Comparison of ENCODE assay signal across 8 mouse cellular contexts in genomic region chr1:158547592-158548211, GRCm38 (mm10).
DNase-seq lines count a peak whose midpoint lies in the region; ATAC-seq and TF ChIP-seq lines count a peak whose summit lies in the region.

No protein-coding gene starts in this region.

- no peaks in the 10 kb centered on the region for H3K36me3 ChIP-seq in midbrain, postnatal 0 days (ENCODE audit: insufficient read depth, low read length)
- no peaks in the 10 kb centered on the region for H3K36me3 ChIP-seq in intestine, embryonic 15.5 days

- H3K4me2 ChIP-seq in midbrain, postnatal 0 days (ENCODE audit: low read depth, low read length, poor library complexity, severe bottlenecking), result no peak overlapping the region
- no peak overlapping the region for H3K4me2 ChIP-seq in intestine, embryonic 15.5 days (replicated peaks)

- H3K9me3 ChIP-seq in midbrain, postnatal 0 days (ENCODE audit: low read length), result no peaks in the 10 kb centered on the region
- no peaks in the 10 kb centered on the region for H3K9me3 ChIP-seq in intestine, embryonic 15.5 days

- no peaks in the 10 kb centered on the region for H3K4me1 ChIP-seq in midbrain, postnatal 0 days (ENCODE audit: insufficient read depth, low read length)
- H3K4me1 ChIP-seq in intestine, embryonic 15.5 days (replicated peaks), result no peaks in the 10 kb centered on the region

- H3K27ac ChIP-seq in midbrain, postnatal 0 days (ENCODE audit: low read depth, low read length), result peak overlapping the region; percentile 13
- H3K27ac ChIP-seq in intestine, embryonic 15.5 days, result no peak overlapping the region

- 17% methylated on average over 3 of the region's 3 CpGs for WGBS in midbrain, postnatal 0 days
- WGBS in intestine, embryonic 15.5 days, result 44% methylated on average over 3 of the region's 3 CpGs

- peak; percentile 11 for DNase-seq in embryo, embryonic 9.5 days (ENCODE audit: extremely low spot score)
- DNase-seq in layer of hippocampus, postnatal 10 days (ENCODE audit: low spot score in 2 of 2), result peak; percentile 54 to 70
- peak; percentile 56 for DNase-seq in midbrain, postnatal 0 days (ENCODE audit: low spot score)
- no peak for DNase-seq in testis, postnatal 14 days (ENCODE audit: low spot score)
- no peak for DNase-seq in adipocyte (ENCODE audit: low spot score)
- DNase-seq in c-Kit-positive CD71-positive TER-119-positive erythroid progenitor cells, embryonic 14.5 days (ENCODE audit: low spot score), result no peak

- peak; percentile 72 for ATAC-seq in frontal cortex, adult (ENCODE audit: low TSS enrichment)
- ATAC-seq in midbrain, postnatal 0 days (ENCODE audit: low FRiP score), result peak; percentile 65
- ATAC-seq in intestine, embryonic 15.5 days, result no peak

- no peak for TF ChIP-seq CTCF in midbrain, postnatal 0 days (IDR thresholded peaks at IDR 0.05)

- no peak overlapping the region for H3K9ac ChIP-seq in midbrain, postnatal 0 days (replicated peaks; ENCODE audit: low read length, poor library complexity, severe bottlenecking)
- H3K9ac ChIP-seq in intestine, embryonic 15.5 days, result no peak overlapping the region

- H3K27me3 ChIP-seq in midbrain, postnatal 0 days (ENCODE audit: insufficient read depth, low read length), result no peaks in the 10 kb centered on the region
- H3K27me3 ChIP-seq in intestine, embryonic 15.5 days (replicated peaks), result no peaks in the 10 kb centered on the region

- H3K4me3 ChIP-seq in midbrain, postnatal 0 days (ENCODE audit: low read depth, low read length), result no peak overlapping the region
- H3K4me3 ChIP-seq in intestine, embryonic 15.5 days (replicated peaks), result no peak overlapping the region

Comparison
In these comparisons a context has a peak if more than half of its experiments do, and no peak if none do; other contexts are left out.
1. DNase-seq: peak in embryo, embryonic 9.5 days (single experiment), layer of hippocampus, postnatal 10 days (2 of 2) and midbrain, postnatal 0 days (single experiment); none in testis, postnatal 14 days (single experiment), adipocyte (single experiment) and c-Kit-positive CD71-positive TER-119-positive erythroid progenitor cells, embryonic 14.5 days (single experiment).